Mouse (Mus musculus): Measurements from ENCODE around the gene Tstd1.

GRCm38 (mm10) chr1:171425126-171425525 lies 6.5 kb downstream of the Tstd1 start:
- no peak for TF ChIP-seq POLR2A (IDR thresholded peaks at IDR 0.05; ENCODE audit: insufficient read depth, low read depth, low read length)
- no peak for TF ChIP-seq CTCF (IDR thresholded peaks at IDR 0.05)
